Mouse (Mus musculus): ENCODE data around the gene Pdf. TPM values are rescaled to one million over a fixed set of nuclear protein-coding genes. Genes with fewer than 3 reads are reported as not detected.
"Not testable (repeated sequence)": the region's sequence is repeated elsewhere in the genome, so short reads cannot be mapped to it uniquely, and the experiment has no call there.

Gene Pdf
- polyA plus RNA-seq, 1 experiment from 2014 or later = 53.2 TPM

DNA sequence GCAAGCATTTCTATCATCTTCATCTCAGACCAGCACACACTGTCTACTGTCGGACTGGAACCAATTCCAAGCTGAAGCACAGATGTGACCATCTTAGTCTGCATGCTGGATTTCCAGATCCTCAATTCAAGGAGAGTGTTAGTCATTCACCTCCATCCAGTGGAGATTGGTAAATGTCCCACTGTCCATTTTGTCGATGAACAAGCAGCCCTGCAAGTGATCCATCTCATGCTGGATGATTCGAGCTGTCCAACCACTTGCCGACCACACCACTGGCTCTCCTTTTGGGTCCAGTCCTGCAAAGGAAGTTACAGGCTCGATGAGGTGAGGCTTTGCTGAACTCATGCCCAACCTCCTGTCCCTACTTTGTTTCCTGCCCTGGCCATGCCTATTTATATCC is 1.4 kb downstream of the Pdf start:
- 55% methylated on average over 5 of the region's 5 CpGs for WGBS
- Histone ChIP-seq H3K4me1 (ENCODE audit: control insufficient read depth, insufficient read depth, low read length) (peaks cover 19% of the 10 kb centered on the region), H3K4me2 (ENCODE audit: low read depth, low read length) (peak overlapping the region; percentile 93), H3K4me3 (ENCODE audit: low read length) (peak overlapping the region; percentile 80), H3K36me3 (ENCODE audit: control insufficient read depth, insufficient read depth) (peaks cover 67% of the 10 kb centered on the region), H3K27ac (ENCODE audit: low read length) (0 out of 2 replicates have a peak overlapping the region, but pooled peaks have one; percentile 92), H3K9ac (ENCODE audit: low read length) (peak overlapping the region; percentile 25; the same call in 1 of the 2 replicates), H3K9me3 (replicated peaks; ENCODE audit: control insufficient read depth, low read length) (no peaks in the 10 kb centered on the region), H3K27me3 (ENCODE audit: control insufficient read depth, insufficient read depth, low read length) (no peaks in the 10 kb centered on the region)
- no peak for ATAC-seq (replicated peaks; ENCODE audit: extremely low read depth, insufficient read depth, low FRiP score)

GRCm38 (mm10) chr8:107045478-107045877 is 2.9 kb downstream of the Pdf start:
- Histone ChIP-seq H3K27ac (ENCODE audit: low read length) (no peak overlapping the region), H3K36me3 (ENCODE audit: control insufficient read depth, insufficient read depth) (peaks cover 69% of the 10 kb centered on the region), H3K27me3 (ENCODE audit: control insufficient read depth, insufficient read depth, low read length) (no peaks in the 10 kb centered on the region), H3K4me1 (ENCODE audit: control insufficient read depth, insufficient read depth, low read length) (peaks cover 19% of the 10 kb centered on the region), H3K4me3 (ENCODE audit: low read length) (no peak overlapping the region), H3K9ac (ENCODE audit: low read length) (no peak overlapping the region), H3K9me3 (replicated peaks; ENCODE audit: control insufficient read depth, low read length) (no peaks in the 10 kb centered on the region), H3K4me2 (ENCODE audit: low read depth, low read length) (no peak overlapping the region)
- no peak for ATAC-seq (replicated peaks; ENCODE audit: extremely low read depth, insufficient read depth, low FRiP score)
- WGBS = 88% methylated on average over 6 of the region's 6 CpGs

DNA sequence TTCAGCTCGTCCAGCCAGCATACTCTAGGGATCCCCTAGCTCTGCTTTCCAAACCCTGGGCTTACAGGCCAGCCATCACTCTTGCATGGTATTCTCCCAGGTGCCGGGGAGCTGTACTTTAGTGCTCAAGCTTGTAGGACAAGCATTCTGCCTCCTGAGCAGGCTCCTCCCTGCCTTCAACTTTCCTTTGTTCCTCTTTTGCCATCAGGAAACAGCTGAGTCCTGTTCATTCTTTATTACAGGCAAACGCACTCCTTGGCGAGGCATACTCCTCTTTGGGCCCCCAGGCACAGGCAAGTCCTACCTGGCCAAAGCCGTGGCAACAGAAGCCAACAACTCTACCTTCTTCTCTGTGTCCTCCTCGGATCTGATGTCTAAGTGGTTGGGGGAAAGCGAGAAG is 7.8 kb downstream of the Pdf start:
- Histone ChIP-seq H3K36me3 (ENCODE audit: control insufficient read depth, insufficient read depth) (peaks cover 60% of the 10 kb centered on the region), H3K4me1 (ENCODE audit: control insufficient read depth, insufficient read depth, low read length) (no peaks in the 10 kb centered on the region), H3K4me3 (ENCODE audit: low read length) (no peak overlapping the region), H3K4me2 (ENCODE audit: low read depth, low read length) (no peak overlapping the region), H3K27ac (ENCODE audit: low read length) (no peak overlapping the region), H3K27me3 (ENCODE audit: control insufficient read depth, insufficient read depth, low read length) (no peaks in the 10 kb centered on the region), H3K9me3 (replicated peaks; ENCODE audit: control insufficient read depth, low read length) (no peaks in the 10 kb centered on the region), H3K9ac (ENCODE audit: low read length) (no peak overlapping the region)
- no peak for ATAC-seq (replicated peaks; ENCODE audit: extremely low read depth, insufficient read depth, low FRiP score)
- WGBS = 70% methylated on average over 7 of the region's 7 CpGs

- 71% methylated on average over 8 of the region's 8 CpGs for WGBS
- no peak for ATAC-seq (replicated peaks; ENCODE audit: extremely low read depth, insufficient read depth, low FRiP score)
- no peak overlapping the region for H3K27ac ChIP-seq (ENCODE audit: low read length)
Measured at GRCm38 (mm10) chr8:107036626-107037025, 11.8 kb downstream of the Pdf start.

DNA sequence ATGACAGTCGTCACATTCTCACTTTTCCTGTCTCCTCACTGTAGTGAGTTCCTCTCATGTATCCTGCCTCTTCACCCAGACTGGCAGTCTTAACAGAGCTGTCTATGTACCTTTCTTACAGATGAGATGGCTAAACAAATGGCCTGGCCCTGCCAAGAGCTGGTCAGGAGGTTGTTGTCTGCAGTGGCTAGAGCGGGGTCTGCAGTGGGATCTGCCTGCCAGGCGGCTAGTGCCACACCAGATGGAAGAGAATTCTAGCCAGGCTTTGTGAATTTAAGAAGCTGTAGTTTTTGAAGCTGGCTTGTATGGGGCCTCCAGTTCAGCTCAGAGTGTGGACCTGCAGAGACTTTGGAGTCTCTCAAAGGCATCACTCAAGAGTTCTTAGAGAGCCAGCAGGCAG is 12.8 kb downstream of the Pdf start:
- H3K27me3 ChIP-seq (ENCODE audit: control insufficient read depth, insufficient read depth, low read length) = no peaks in the 10 kb centered on the region
- H3K27ac ChIP-seq (ENCODE audit: low read length) = no peak overlapping the region
- H3K9ac ChIP-seq (ENCODE audit: low read length) = no peak overlapping the region
- ATAC-seq (replicated peaks; ENCODE audit: extremely low read depth, insufficient read depth, low FRiP score) = no peak
- H3K9me3 ChIP-seq (replicated peaks; ENCODE audit: control insufficient read depth, low read length) = no peaks in the 10 kb centered on the region
- peaks cover 16% of the 10 kb centered on the region for H3K36me3 ChIP-seq (ENCODE audit: control insufficient read depth, insufficient read depth)
- H3K4me3 ChIP-seq (ENCODE audit: low read length) = no peak overlapping the region
- H3K4me1 ChIP-seq (ENCODE audit: control insufficient read depth, insufficient read depth, low read length) = peaks cover 15% of the 10 kb centered on the region
- 88% methylated on average over 3 of the region's 3 CpGs for WGBS
- no peak overlapping the region for H3K4me2 ChIP-seq (ENCODE audit: low read depth, low read length)

More at GRCm38 (mm10) chr8:107036626-107037025, 11.8 kb downstream of the Pdf start:
- Histone ChIP-seq H3K4me3 (ENCODE audit: low read length) (no peak overlapping the region), H3K27me3 (ENCODE audit: control insufficient read depth, insufficient read depth, low read length) (no peaks in the 10 kb centered on the region), H3K4me1 (ENCODE audit: control insufficient read depth, insufficient read depth, low read length) (peaks cover 15% of the 10 kb centered on the region), H3K9me3 (replicated peaks; ENCODE audit: control insufficient read depth, low read length) (no peaks in the 10 kb centered on the region), H3K9ac (ENCODE audit: low read length) (no peak overlapping the region), H3K36me3 (ENCODE audit: control insufficient read depth, insufficient read depth) (peaks cover 25% of the 10 kb centered on the region), H3K4me2 (ENCODE audit: low read depth, low read length) (no peak overlapping the region)

DNA sequence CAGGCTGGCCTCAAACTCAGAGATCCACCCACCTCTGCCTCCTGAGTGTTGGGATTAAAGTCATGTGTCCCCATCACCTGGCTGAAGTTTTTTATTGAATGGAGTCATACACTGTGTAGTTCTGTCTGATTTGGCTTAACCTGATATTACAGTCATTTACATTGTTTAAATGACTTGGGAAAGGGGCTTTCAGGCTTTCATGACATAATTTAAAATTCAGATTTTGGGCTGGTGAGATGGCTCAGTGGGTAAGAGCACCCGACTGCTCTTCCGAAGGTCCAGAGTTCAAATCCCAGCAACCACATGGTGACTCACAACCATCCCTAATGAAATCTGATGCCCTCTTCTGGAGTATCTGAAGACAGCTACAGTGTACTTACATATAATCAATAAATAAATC is 14.8 kb downstream of the Pdf start:
- H3K9ac ChIP-seq (ENCODE audit: low read length); H3K36me3 ChIP-seq (ENCODE audit: control insufficient read depth, insufficient read depth); H3K4me2 ChIP-seq (ENCODE audit: low read depth, low read length); H3K9me3 ChIP-seq (replicated peaks; ENCODE audit: control insufficient read depth, low read length); H3K27me3 ChIP-seq (ENCODE audit: control insufficient read depth, insufficient read depth, low read length); H3K27ac ChIP-seq (ENCODE audit: low read length); H3K4me3 ChIP-seq (ENCODE audit: low read length); ATAC-seq (replicated peaks; ENCODE audit: extremely low read depth, insufficient read depth, low FRiP score): not testable (repeated sequence)
- 93% methylated on average over 2 of the region's 2 CpGs for WGBS
- peaks cover 15% of the 10 kb centered on the region for H3K4me1 ChIP-seq (ENCODE audit: control insufficient read depth, insufficient read depth, low read length)

DNA sequence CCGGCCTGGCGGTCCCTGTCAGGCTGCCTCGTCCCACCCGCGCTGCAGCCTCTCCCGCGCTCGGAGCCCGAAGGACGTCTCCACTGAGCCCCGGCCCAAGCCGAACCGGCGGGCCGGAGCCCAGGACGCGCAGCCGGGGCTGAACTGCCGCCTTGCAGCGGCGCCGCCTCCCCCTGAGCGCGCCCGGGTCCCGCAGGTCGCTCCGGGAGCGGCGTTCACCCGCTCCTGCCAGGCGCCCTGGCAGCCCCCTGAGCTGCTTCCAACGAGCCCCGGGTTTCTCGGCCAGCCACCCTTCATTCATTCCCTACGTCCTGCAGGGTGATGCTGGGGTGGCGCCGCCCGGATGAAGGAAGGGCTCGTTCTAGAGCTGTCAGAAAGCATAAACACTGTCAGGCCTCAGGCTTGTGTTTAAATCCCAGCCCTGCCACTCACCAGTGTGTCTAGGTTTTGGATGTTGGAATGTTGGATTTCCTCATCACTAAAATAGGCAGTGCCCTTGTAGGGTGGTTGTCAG is 16.8 kb downstream of the Pdf start:
- Histone ChIP-seq H3K4me1 (ENCODE audit: control insufficient read depth, insufficient read depth, low read length) (peaks cover 15% of the 10 kb centered on the region), H3K27ac (ENCODE audit: low read length) (peak overlapping the region; percentile 81), H3K4me3 (ENCODE audit: low read length) (peak overlapping the region; percentile 86), H3K9me3 (replicated peaks; ENCODE audit: control insufficient read depth, low read length) (no peaks in the 10 kb centered on the region; the same call in 1 of the 2 replicates), H3K9ac (ENCODE audit: low read length) (peak overlapping the region; percentile 96), H3K36me3 (ENCODE audit: control insufficient read depth, insufficient read depth) (no peaks in the 10 kb centered on the region), H3K27me3 (ENCODE audit: control insufficient read depth, insufficient read depth, low read length) (no peaks in the 10 kb centered on the region), H3K4me2 (ENCODE audit: low read depth, low read length) (peak overlapping the region; percentile 84)
- ATAC-seq (replicated peaks; ENCODE audit: extremely low read depth, insufficient read depth, low FRiP score) = peak; percentile 50
- WGBS = under 1% methylated on average over 40 of the region's 40 CpGs

DNA sequence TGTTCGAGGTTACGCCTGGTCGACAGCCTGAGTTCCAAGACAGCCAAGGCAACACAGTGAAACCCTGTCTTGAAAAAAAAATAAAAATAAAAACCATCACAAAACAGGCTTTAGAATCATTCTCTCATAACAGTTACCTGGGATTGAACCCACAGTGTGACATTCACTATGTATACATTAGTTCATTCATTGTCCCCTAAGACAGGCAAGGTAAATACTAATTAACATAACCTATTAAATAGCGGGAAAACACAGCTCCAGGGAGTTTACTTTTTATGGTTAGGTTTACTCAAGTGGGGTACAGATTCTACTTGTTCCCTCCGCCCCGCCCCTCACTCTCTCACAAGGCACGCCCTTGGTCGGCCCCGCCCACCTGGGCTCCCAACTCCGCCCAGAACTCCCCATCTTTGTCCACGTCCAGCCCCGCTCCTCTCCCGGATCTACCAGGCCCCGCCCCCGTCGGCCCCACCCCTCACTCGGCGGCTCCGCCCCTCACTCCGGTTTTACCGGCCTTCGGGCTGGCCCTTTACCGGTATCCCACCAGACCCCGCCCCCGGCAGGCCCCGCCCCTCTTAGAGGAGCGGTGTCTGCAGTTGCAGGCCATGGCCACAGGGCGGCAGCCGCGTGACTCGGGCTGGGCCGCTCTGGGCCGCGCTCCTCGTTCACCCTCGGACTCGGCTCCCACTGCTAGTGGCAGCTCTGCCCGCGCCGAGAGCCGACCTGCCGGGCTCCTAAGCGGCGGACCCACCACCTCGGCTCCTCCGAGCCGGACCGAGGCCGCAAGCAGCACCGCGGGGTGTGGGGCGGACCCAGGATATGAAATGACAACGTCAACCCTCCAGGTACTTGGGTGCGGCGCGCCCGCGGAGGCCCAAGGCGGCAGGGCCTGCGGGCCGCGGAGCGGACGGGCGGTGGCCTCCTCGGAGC is 17.5 kb downstream of the Pdf start, which contains the start of gene Vps4a:
TSS of gene Vps4a (plus strand) at position 573 of the 927 bp plus-strand sequence.
- Histone ChIP-seq H3K27me3 (ENCODE audit: control insufficient read depth, insufficient read depth, low read length) (no peaks in the 10 kb centered on the region), H3K4me3 (ENCODE audit: low read length) (peak within 1 kb of the TSS; percentile 86), H3K36me3 (ENCODE audit: control insufficient read depth, insufficient read depth) (no peaks in the 10 kb centered on the region), H3K27ac (ENCODE audit: low read length) (peak within 1 kb of the TSS; percentile 81), H3K9me3 (replicated peaks; ENCODE audit: control insufficient read depth, low read length) (no peaks in the 10 kb centered on the region; the same call in 1 of the 2 replicates), H3K4me1 (ENCODE audit: control insufficient read depth, insufficient read depth, low read length) (peaks cover 15% of the 10 kb centered on the region), H3K9ac (ENCODE audit: low read length) (peak within 1 kb of the TSS; percentile 96), H3K4me2 (ENCODE audit: low read depth, low read length) (peak within 1 kb of the TSS; percentile 84)
- peak; percentile 95 for ATAC-seq (replicated peaks; ENCODE audit: extremely low read depth, insufficient read depth, low FRiP score)
- WGBS = 5% methylated on average over 66 of the region's 66 CpGs

DNA sequence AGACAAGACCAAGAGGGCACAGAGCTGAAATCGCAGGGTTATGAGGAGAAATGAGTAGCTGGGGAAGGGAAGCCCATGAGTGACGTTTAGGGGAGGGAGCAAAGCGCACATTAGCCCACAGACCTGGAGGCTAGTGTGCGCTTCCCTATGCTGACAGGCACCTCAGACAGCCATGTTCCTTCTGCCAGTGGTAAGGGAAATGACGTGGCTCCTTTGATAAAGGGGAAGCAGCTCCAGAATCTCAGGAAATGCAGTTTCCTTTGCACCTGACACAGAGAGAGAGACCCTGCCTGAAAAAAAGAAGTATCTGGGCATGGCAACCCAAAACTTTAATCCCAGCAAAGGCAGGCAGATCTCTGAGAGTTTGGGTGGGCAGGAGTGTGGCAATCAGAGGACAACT is 18.4 kb downstream of the Pdf start:
- ATAC-seq (replicated peaks; ENCODE audit: extremely low read depth, insufficient read depth, low FRiP score) = no peak
- Histone ChIP-seq H3K4me1 (ENCODE audit: control insufficient read depth, insufficient read depth, low read length) (peaks cover 15% of the 10 kb centered on the region), H3K27ac (ENCODE audit: low read length) (no peak overlapping the region), H3K9me3 (replicated peaks; ENCODE audit: control insufficient read depth, low read length) (no peaks in the 10 kb centered on the region; the same call in 1 of the 2 replicates), H3K4me3 (ENCODE audit: low read length) (no peak overlapping the region), H3K36me3 (ENCODE audit: control insufficient read depth, insufficient read depth) (no peaks in the 10 kb centered on the region), H3K4me2 (ENCODE audit: low read depth, low read length) (no peak overlapping the region), H3K9ac (ENCODE audit: low read length) (no peak overlapping the region), H3K27me3 (ENCODE audit: control insufficient read depth, insufficient read depth, low read length) (no peaks in the 10 kb centered on the region)
- 64% methylated on average over 5 of the region's 5 CpGs for WGBS
